Mouse (Mus musculus): ENCODE results near the gene Mrrf.

DNA sequence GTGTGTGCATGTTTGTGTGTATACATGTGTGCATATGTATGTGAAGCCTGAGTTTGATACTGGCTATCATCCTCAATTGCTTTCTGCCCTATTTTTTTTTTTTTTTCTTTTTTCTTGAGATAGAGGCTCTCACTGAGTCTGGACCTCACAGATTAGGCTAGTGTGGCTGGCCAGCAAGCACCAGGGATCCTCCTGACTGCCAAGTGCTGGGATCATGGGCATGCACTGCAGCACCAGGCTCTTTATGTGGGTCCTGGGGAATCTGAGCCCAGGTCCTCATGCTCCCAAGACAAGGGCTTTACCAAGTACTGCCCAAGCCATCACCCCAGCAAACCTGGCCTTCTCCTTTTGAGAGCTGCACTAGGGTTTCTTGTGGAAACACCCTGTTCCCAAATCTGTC lies 87.2 kb downstream of the Mrrf start:
- TF ChIP-seq TAL1 (IDR thresholded peaks at IDR 0.05; ENCODE audit: low read length): no peak
- no peak for TF ChIP-seq GATA1 (IDR thresholded peaks at IDR 0.05; ENCODE audit: low read length)
